Mouse (Mus musculus) CD4-positive, CD25-positive, alpha-beta regulatory T cell, adult 2 months (primary cell): ENCODE measurements around the gene Fancd2.

Source experiments
- DNase-seq: peaks from one replicate; pipeline ENCODE4 v3.0.0-alpha.2; 2012; ENCODE audit warnings: low read depth, low spot score

Gene Fancd2

GRCm38 (mm10) chr6:113522310-113522709 lies 9.2 kb upstream of the Fancd2 start:
- no peak for DNase-seq

GRCm38 (mm10) chr6:113523420-113523819 lies 8.1 kb upstream of the Fancd2 start:
- DNase-seq, result no peak

- no peak for DNase-seq
Observed at GRCm38 (mm10) chr6:113531840-113532404, 440 bp downstream of the Fancd2 start.

GRCm38 (mm10) chr6:113534886-113535285 lies 3.4 kb downstream of the Fancd2 start:
- no peak for DNase-seq

- DNase-seq, result no peak
Observed at GRCm38 (mm10) chr6:113541610-113542009, 10.1 kb downstream of the Fancd2 start.

GRCm38 (mm10) chr6:113543906-113544481 lies 12.5 kb downstream of the Fancd2 start:
- DNase-seq, result no peak

GRCm38 (mm10) chr6:113559736-113560135 lies 28.3 kb downstream of the Fancd2 start:
- DNase-seq, result no peak

DNA sequence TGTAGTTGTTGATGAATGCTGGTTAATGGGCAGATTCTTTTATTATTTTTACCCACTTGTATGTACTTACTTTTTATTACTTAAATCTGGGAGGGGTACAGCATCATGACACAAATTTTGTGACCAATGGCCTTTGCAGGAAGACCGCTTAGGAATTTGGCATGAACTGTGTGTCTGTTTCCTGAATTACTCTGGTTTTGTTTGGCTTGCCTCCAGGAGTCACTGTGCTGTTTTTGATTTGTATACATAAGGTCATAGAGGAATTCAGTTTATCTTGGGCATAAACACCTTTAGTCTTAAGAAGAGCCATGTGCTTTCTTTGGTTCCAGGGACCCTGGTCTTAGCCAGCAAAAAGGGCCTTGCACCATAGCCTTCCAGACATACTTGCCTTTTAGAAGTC lies 33.1 kb downstream of the Fancd2 start:
- no peak for DNase-seq

DNA sequence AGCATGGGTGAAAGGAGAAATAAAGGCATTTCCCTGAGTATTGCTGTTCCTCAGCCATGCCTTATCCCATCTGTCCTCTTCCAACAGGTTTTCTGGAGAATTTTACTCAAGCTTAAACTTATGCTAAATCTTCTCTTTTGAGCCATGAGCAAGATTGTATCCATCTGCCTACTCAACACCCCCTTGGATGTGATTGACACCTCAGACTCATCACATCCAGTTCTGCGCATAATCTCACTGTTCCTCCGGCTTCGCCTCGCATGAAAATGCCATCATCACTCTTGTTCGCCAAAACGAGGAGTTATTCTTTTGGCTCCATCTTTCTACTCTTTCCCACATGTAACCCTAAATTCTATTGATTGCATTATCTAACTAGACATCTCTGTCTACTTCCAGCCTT lies 44.6 kb downstream of the Fancd2 start:
- no peak for DNase-seq

DNA sequence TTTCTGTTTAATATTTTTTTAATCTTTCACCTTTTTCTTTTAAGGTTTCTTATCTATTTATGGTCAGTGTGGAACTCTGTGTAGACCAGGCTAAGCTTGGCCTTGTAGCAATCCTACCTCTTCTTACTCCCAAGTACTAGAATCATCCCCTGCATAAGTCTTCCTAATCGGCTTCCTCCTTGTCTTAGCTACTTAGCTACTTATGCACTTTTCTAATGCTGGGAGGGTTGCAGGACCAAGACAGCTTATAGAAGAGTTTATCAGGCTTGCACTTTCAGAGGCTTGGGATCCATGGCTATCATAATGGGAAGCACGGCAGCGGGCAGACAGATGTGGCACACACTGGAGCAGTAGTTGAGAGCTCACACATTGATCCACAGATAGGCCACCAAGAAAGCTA lies 47.8 kb downstream of the Fancd2 start:
- DNase-seq, result no peak

DNA sequence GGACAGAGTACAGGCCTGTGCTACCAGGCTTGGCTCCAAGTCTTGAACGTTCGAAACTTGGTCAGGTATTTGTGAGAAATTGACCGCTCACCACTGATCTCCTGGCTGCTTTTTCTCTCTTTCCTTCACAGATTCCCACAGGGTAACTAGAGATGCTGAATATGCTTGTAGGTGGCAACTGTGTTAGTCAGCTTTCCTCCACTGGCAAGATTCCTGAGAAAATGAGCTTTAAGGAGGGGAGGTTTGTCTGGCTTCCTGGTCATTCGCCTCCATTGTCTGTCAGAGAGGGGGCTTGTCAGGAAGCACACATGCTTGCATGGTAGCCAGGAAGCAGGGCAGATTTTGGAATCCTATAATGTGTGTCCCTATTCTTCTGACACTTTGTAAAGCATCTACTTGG lies 51.5 kb downstream of the Fancd2 start:
- DNase-seq, result no peak

GRCm38 (mm10) chr6:113585065-113585464 lies 53.6 kb downstream of the Fancd2 start:
- DNase-seq, result no peak

GRCm38 (mm10) chr6:113586466-113587183 lies 55.1 kb downstream of the Fancd2 start:
- DNase-seq, result no peak

DNA sequence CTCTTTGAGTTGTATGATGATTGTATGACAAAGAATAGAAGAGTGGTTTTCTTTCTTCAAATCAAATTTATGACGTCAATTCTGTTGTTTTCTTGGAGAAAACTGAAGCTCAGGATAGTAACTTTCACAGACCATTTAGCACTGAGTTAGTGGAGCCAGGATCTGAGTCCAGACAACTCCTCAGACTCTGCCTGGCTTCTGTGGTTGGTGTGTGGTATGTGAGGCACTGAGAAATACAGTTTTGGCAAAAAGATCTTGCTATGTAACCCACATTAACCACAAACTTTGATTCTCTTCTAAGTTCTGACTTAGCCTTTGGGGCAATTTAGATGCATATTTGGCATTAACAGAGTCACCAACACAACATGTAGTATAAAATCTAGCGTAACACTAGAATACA lies 61.2 kb downstream of the Fancd2 start:
- DNase-seq, result no peak

GRCm38 (mm10) chr6:113597945-113598344 lies 66.5 kb downstream of the Fancd2 start:
- no peak for DNase-seq

GRCm38 (mm10) chr6:113599833-113600232 lies 68.4 kb downstream of the Fancd2 start:
- no peak for DNase-seq

- no peak for DNase-seq
Observed at GRCm38 (mm10) chr6:113600543-113601139, 69.2 kb downstream of the Fancd2 start, which contains the start of gene Fancd2os. Gene Fancd2os, minus strand, starts transcription at chr6:113600715.

DNA sequence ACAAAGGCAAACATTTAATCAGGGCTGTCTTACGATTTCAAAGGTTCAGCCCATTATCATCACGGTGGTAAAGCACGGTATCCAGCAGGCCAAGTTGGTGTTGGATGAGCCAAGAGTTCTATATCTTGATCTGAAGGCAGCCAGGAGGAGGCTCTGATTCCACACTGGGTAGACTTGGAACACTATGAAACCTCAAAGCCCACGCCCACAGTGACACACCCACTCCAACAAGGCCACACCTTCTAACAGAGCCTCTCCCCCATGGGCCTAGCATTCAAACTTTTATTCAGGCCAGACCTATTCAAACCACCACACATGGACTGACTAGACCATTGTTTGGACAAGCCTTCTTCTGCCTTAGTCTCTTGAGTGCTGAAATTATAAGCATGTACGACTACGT lies 71.3 kb downstream of the Fancd2 start:
- peak; percentile 8 for DNase-seq

- DNase-seq, result no peak
Observed at GRCm38 (mm10) chr6:113603993-113604392, 72.5 kb downstream of the Fancd2 start.

DNA sequence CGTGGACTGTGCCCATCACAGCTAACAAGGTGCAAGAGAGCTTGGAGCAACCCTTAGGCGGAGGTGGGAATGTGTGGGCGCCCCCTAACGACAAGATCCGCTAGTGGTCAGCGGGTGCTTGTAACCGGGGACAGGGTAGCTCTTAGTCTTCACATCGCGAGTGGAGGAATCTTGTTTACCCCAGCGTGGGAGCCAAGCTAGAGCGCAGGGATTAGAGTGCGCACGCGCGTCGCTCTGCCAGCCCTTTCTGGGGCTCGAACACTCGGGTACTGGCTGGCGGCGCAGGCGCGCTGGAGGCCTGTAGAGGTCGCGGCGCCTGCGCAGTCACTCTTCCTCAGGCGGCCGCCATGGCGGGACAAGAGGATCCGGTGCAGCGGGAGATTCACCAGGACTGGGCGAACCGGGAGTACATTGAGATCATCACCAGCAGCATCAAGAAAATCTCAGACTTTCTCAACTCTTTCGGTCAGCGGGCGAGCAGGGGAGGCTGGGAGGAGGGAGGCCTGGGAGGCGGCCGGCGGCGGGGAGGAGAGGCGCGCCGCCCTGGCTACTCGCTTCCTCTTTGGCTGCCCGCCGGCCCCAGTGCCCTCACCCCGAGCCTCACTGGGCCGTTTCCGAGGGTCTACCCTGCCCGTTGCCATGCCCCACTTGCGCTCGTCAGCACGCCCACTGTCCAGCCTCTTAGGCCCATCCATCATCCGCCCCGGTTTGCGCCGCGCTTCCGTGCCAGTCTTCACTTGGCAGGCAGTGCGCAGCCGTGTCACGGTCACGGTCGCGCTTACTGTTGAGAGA lies 73.1 kb downstream of the Fancd2 start, which contains the start of gene Brk1:
Brk1 (plus strand) TSS at position 341 of the 792 bp plus-strand sequence.
- peak; percentile 94 for DNase-seq

DNA sequence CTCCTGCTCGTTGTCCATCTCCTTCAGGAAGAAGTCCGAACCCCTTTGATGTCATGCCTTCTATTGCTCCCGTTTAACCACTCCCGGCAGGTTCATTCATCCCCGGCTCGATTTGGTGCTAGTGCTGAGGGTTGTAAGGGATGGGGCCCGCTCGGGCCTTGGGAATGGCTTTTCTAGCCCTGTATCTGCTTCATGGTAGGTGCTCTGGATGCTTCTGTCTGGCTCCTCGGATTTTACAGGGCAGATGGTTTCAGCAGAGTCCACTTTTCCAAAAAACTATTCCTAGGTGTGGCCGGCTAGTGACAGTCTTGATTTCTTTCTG lies 73.7 kb downstream of the Fancd2 start:
- DNase-seq, result no peak

DNA sequence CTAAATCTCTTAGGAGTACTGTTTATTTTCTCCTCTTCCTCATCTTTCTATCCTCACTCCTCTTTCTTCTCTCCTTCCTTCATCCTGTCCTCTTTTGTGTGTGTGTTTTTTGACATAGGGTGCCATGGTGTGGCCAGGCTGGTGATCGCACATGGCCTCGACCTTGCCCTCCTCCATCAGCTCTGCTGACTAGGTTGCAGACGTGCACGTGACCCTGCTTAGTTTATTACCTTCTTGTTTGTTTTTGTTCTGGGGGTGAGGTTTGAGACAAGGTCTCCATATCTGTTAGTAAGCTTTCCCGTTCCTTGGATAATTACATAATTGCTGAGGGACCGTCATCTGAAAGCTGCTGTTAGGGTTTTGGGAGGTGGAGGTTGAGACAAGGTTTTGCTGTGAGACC lies 77.4 kb downstream of the Fancd2 start:
- DNase-seq, result no peak
